Mouse (Mus musculus) embryo, embryonic 10 days (tissue): ENCODE data around the gene Ripply1.

ENCODE experiments used
- DNase-seq: peaks from one replicate; pipeline ENCODE4 v3.0.0-alpha.2; 2015; ENCODE audit warnings: low spot score

The Ripply1 gene

GRCm38 (mm10) chrX:139782278-139783044 lies at the start of gene Ripply1:
Ripply1 (minus strand) TSS chrX:139782353.
- DNase-seq: peak; percentile 24

DNA sequence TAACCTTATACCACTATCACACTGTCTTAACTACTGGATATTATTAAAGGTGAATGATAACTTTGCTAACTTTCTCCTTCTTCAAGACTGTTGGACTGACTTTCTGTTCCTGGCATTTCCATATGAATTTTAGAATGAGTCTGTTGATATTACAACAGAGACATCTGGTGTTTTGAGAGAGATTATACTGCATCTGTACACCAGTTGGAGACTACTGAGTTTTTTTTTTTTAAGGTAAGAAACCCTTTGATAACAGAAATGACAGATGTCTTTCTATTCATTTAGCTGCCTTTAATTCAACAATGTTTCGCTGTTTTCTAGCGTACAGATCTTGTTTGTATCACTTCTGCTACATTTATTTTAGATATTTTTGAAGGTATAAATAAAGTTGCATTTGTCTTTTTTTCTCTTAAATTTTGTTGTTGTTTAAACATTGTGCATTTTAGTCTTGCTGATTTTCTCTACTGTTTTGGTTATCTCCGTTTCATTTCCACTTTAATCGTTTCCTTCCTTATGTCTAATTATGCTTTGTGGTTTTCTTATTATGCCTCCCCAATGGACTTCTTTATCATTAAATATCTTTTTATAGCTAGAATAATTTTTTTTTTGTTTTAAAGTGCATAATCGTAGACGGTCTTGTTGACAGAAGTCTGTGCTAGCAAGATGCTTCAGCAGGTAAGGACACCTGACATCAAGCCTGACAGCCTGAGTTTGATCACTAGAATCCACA lies 46.4 kb upstream of the Ripply1 start:
- DNase-seq: no peak

GRCm38 (mm10) chrX:139826926-139827325 lies 44.8 kb upstream of the Ripply1 start:
- no peak for DNase-seq

GRCm38 (mm10) chrX:139825402-139825801 lies 43.2 kb upstream of the Ripply1 start:
- no peak for DNase-seq

DNA sequence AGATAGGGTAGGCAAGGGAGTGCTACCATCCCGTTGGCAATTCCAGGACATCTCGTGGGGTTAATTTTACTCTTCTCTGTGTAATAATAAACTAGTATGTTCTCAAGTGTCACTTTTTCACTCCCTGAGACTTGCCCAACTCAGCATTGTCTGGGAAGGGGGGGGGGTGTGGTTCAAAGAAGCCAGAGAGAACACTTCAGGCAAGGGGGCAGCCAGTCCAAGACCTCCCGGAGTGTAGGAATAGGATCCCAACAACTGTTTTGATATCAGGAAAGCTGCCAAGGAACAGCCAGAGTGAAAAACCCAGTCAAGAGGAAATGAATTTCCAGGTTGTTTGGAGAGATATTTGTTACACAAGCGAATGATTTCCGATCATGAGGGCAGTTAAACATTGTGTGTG lies 33.0 kb upstream of the Ripply1 start:
- DNase-seq: no peak

DNA sequence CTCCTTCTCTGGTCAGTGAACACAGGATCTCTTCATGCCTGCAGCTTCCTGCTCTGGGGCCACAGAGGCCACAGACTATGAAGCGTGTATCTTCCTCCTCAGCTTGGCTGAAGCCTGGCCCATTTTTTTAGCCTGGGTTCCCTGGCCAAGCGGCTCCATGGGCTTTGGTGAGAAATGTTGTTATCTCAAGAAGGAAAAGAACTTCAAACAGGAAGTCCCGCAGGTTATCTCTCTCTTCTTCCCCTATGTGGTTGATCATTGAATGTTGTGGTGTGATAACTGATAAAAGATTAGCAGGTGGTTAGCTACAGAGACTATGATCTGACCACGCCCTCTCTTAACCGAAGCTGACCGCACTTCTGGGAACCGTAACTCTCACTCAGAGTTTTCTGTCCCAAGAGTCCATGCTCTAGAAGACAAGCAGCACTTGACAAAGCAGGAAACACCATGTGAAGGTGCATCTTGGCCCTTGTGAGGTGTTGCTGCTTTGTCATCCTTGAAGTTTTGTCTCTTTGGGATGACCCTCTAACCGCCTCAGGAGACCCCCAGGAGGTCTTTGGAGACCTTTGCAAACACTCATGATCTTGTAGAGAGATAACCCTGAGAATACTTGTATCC lies 32.0 kb upstream of the Ripply1 start:
- DNase-seq: no peak

- no peak for DNase-seq
Observed at GRCm38 (mm10) chrX:139813299-139814002, 31.3 kb upstream of the Ripply1 start.

GRCm38 (mm10) chrX:139812636-139813298 lies 30.6 kb upstream of the Ripply1 start:
- no peak for DNase-seq

DNA sequence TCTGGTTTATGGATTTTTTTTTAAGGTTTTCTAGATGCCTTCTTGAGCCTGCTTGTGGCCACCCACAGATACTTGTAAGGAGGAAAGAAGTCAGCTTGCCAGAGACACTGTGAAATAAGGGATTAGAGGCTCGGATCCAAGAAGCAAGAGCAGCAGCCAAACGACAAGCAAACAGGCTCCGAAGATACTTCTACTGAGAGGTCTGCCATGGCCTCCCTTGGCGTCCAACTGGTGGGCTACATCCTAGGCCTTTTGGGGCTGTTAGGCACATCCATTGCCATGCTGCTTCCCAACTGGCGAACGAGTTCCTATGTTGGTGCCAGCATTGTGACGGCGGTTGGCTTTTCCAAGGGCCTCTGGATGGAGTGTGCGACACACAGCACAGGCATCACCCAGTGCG lies 26.3 kb upstream of the Ripply1 start:
- no peak for DNase-seq

- DNase-seq: peak; percentile 10
Observed at GRCm38 (mm10) chrX:139808085-139808484, 25.9 kb upstream of the Ripply1 start.

DNA sequence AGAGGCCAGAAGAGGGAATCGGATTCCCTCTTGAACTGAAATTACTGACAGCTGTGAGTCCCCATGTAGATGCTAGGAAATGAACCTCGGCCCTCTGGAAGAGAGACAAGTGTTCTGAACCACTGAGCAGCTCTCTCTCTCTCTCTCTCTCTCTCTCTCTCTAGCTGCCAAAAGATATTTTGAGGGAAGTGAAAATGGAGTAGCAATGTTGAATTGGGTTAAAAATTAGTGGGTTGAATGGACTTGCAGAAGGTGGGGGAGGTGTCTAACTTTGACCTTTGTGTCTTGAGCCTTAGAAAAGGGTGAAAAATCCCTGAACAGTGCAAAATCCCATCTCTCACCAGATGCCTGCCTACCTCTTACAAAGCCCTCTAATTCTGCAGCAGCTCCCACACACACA lies 25.2 kb upstream of the Ripply1 start:
- DNase-seq: no peak

DNA sequence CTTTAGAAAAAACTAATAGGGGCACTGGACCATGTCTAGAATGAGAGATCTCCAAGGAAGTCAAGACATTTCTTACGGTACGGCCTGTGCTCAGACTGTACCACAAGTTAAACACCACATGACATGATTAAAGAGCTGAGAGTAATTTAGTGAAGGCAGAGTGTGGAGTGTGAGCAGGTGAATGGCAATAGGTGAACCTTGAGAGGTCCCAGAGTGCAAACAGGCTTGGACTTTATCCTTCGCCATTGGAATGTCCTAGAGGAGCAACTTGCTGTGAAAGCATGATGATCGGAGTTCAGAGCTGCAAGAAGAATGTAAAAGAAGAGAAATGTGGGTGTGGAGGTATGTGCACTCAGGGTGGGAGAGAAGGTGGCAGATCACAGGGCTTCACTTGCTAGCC lies 23.8 kb upstream of the Ripply1 start:
- DNase-seq: no peak

GRCm38 (mm10) chrX:139803028-139803427 lies 20.9 kb upstream of the Ripply1 start:
- no peak for DNase-seq

DNA sequence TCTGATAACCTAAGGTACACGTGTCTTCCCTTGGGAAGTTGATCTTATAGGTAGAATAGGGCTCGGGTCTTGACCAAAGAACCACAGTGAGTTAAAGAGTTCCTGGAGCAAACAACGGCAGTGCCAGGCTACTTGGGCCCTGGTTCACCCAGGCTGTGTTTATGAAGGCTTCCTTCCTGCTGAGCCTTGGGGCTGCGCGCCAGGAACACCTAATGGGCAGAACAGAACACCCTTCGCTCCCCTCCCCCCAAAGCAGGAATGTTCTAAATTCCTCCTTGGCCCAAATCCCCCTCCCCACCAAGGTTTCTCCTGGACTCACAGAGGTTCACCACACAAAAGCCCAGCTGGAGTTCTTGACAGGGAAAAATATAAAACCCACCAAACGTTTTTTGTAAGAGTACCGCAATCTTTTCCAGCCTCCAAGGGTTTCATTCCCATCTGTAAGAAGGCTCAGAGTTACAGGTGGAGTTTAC lies 18.3 kb upstream of the Ripply1 start, which contains the start of gene Cldn2:
Gene Cldn2 (plus strand): TSS at position 423 of the 473 bp plus-strand sequence.
- no peak for DNase-seq

GRCm38 (mm10) chrX:139799953-139800352 lies 17.8 kb upstream of the Ripply1 start:
- no peak for DNase-seq

GRCm38 (mm10) chrX:139797875-139798274 lies 15.7 kb upstream of the Ripply1 start:
- DNase-seq: no peak

DNA sequence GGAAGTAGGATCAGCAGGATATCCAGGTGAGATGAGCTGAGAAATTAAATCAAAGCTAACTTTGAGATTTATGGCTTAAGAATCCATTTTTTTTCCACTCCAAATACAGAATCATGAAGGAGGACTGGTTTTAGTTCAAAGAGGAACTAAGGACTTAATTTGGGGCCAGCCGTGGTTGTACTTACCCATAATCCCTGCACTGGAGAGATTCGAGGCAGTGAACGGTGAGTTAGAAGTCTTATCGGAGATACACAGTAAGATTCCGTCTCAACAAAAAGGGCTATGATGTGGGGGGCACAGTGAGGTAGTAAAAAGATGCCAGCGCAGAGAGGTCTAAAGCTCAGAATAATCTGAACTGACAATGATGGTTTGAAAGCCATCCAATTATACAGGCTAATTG lies 13.9 kb upstream of the Ripply1 start:
- DNase-seq: no peak

GRCm38 (mm10) chrX:139794072-139794845 lies 12.1 kb upstream of the Ripply1 start:
- no peak for DNase-seq

DNA sequence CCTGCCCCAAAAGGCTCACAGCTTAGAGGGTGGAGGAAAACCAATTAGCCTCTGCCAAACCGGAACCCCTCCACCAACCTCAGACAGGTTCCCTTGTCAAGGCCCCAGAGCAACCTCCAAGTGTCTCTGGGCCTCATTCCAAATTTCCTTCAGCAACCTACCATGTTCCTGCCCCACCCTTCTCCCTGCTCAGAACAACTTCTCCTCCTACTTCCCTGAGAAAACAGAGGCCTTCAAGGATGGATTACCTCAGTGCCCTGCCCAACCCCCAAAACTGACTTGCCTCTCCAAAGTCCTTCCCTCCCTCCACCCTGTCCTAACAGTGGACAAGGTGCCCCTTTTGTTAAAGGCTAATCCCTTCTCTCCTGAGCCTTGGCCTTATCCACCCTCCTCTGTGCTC lies 3.6 kb upstream of the Ripply1 start:
- no peak for DNase-seq

- DNase-seq: no peak
Observed at GRCm38 (mm10) chrX:139783045-139783422, 881 bp upstream of the Ripply1 start.

- no peak for DNase-seq
Observed at GRCm38 (mm10) chrX:139781563-139781962, 590 bp downstream of the Ripply1 start.
